Mouse (Mus musculus) left cerebral cortex, postnatal 36 days (tissue): ENCODE measurements at regions not wholly inside any gene's neighbourhood (a gene's known extent, or its start where the extent isn't known, plus 50 kb on each side); places are given as distances from the start of the nearest gene placed in this dataset.

Experiments
- DNase-seq, 2 experiments: peaks; one replicate each; pipeline ENCODE4 v3.0.0; 2021 to 2022; ENCODE audit warnings: low spot score in 2 of 2, mixed read lengths in 1 of 2
- intact Hi-C: fragments of 180-260 bp; cut with DNase I; formaldehyde crosslinking; loops from one replicate; pipeline ENCODE4 v1.15.1; 2025

- intact Hi-C loops = no loop called here
- no peak for DNase-seq
These were observed 88.6 kb upstream of the Mbnl3 start for GRCm38 (mm10) chrX:51294797-51295506.

DNA sequence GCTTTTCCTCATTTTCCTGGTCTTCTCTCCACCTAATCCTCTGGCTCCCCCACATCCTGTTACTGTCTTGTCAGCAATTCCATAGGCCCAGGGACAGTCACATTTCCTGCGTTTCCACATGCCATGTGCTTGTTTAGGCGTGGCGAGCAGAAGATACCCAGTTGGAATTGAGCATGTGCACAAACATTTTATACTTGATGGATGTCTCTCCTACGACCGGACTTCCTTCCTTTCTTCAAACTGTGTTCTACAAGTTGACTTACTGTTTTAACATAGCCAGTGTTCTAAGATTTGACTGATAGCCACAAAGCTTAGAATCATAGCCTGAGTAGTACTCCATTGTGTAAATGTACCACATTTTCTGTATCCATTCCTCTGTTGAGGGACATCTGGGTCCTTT lies 86.0 kb upstream of the Mbnl3 start:
- no peak for DNase-seq
- intact Hi-C loops = no loop called here

GRCm38 (mm10) chrX:51278270-51278669 lies 71.9 kb upstream of the Mbnl3 start:
- peak; percentile 6 to 17 for DNase-seq
- intact Hi-C loops = no loop called here

DNA sequence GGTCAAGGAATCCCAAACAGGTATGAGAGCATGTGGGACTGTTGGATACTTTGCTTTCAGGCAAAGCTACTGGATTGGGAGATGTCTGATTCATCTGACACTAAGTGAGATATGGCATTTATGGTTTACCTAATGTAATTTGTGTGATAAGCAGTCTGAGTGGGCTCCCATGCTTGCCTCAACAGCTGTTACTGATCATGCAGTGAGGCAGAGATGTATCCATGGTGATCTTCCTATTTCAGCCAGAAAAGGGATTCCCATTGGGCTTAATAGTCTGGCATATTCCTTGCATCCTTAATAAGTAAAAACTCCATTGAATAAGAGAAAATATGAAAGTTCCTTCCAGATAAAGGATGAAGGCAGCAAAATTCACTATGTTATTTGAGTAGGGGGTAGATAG lies 58.4 kb upstream of the Mbnl3 start:
- no peak for DNase-seq

More for the DNA sequence above, 58.4 kb upstream of the Mbnl3 start:
- intact Hi-C loops = no loop called here
